Mouse (Mus musculus) gastrocnemius, postnatal 25 days (tissue): ENCODE measurements at regions not wholly inside any gene's neighbourhood (a gene's known extent, or its start where the extent isn't known, plus 50 kb on each side); places are given as distances from the start of the nearest gene placed in this dataset.

ENCODE experiments used
- DNase-seq: peaks from one replicate; pipeline ENCODE4 v3.0.0; 2022

DNA sequence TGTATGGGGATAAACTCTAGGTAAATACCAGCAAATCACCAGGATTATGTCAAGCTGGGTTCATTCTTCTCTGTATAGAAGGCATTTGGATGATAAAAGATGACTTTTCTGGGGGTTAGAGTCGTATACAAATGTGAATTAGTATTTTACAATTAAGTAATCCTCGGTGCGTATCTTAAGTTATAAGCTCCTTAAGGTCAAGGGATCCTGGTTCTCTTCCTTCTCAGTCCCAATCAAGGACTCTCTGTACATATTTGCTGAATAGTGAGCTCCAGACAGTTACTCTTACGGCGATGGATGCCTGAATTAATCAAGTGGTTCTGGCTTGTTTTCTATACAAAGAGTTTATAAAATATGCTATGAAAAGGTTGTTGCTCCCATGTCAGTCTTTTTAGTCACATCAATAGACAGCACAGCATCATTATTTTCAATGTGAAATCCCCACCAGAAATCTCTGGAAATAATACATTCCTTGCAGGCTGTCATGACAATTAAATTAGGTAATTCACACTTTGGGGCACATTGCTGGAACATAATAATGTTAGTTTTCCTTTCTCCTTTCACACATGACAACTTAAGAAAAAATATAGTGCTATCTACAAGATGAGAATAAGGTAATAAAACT is 64.0 kb upstream of the Cwc22 start:
- no peak for DNase-seq

GRCm38 (mm10) chr2:78008094-78008493 is 61.9 kb upstream of the Cwc22 start:
- no peak for DNase-seq

GRCm38 (mm10) chr2:78005402-78006021 is 59.3 kb upstream of the Cwc22 start:
- DNase-seq: no peak

DNA sequence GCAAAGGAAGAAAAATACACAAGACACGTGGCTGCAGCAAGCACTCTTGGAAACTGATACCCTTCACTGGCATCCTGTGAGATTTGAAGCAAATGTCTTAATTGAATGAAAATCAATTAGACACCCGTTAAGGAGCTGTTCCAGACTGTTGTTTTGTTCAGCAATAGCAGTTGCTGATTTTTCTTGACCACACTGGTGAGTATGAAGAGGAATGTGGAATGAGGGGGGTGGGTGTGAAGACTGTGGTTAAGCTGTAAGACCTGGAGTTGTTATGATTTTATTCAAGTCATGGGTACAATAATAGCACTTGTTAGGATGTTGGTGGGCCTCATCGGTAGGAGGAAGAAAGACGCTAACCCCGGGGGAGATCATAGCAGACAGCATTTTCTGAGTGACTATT is 58.3 kb upstream of the Cwc22 start:
- DNase-seq: no peak
